Mouse (Mus musculus) midbrain, postnatal 0 days (tissue): ENCODE measurements around the gene Vcan. TPM values are rescaled to one million over a fixed set of nuclear protein-coding genes. Genes with fewer than 3 reads are reported as not detected.

Experiments
- ATAC-seq: fragments of 200-750 bp; cut with Nextera tagmentation; 2 replicates; pipeline ENCODE4 v1.8.0; 2017; ENCODE audit warnings: moderate number of reproducible peaks, mild to moderate bottlenecking, moderate TSS enrichment, moderate library complexity; ENCODE audit not compliant: low FRiP score
- DNase-seq: peaks from one replicate; pipeline ENCODE4 v3.0.0-alpha.2; 2015; ENCODE audit warnings: low spot score
- H3K27ac ChIP-seq: fragments of 300-500 bp; sonication (generic); 2 replicates; pipeline ENCODE4 v1.5.1; 2014; ENCODE audit warnings: low read depth, mild to moderate bottlenecking, low read length, mixed read lengths
- H3K27me3 ChIP-seq: fragments of 300-500 bp; sonication (generic); 2 replicates; pipeline ENCODE4 v1.6.1; 2014; ENCODE audit warnings: low read length, control low read depth, mixed read lengths; ENCODE audit not compliant: insufficient read depth
- H3K36me3 ChIP-seq: fragments of 300-500 bp; sonication (generic); 2 replicates; pipeline ENCODE4 v1.6.1; 2014; ENCODE audit warnings: low read length, control low read depth, mixed read lengths; ENCODE audit not compliant: insufficient read depth
- H3K4me1 ChIP-seq: fragments of 300-500 bp; sonication (generic); 2 replicates; pipeline ENCODE4 v1.6.1; 2014; ENCODE audit warnings: mild to moderate bottlenecking, control low read depth, antibody characterized with exemption, low read length, mixed read lengths; ENCODE audit not compliant: insufficient read depth
- H3K4me2 ChIP-seq: fragments of 300-500 bp; sonication (generic); 2 replicates; pipeline ENCODE4 v1.6.1; 2014; ENCODE audit warnings: low read depth, mild to moderate bottlenecking, low read length, mixed read lengths; ENCODE audit not compliant: poor library complexity, severe bottlenecking
- H3K4me3 ChIP-seq: fragments of 300-500 bp; sonication (generic); 2 replicates; pipeline ENCODE4 v1.5.1; 2014; ENCODE audit warnings: low read depth, mild to moderate bottlenecking, low read length, moderate library complexity
- H3K9ac ChIP-seq: fragments of 300-500 bp; sonication (generic); replicated peaks from 2 replicates; pipeline ENCODE4 v1.6.1; 2014; ENCODE audit warnings: mild to moderate bottlenecking, low read length, moderate library complexity, mixed read lengths; ENCODE audit not compliant: poor library complexity, severe bottlenecking
- H3K9me3 ChIP-seq: fragments of 300-500 bp; sonication (generic); 2 replicates; pipeline ENCODE4 v1.6.1; 2016; ENCODE audit warnings: low read length, control low read depth
- CTCF ChIP-seq: IDR thresholded peaks from 2 replicates; pipeline ENCODE4 v1.5.1; 2016; ENCODE audit warnings: antibody characterized with exemption, mild to moderate bottlenecking
- WGBS: fragments of 180-500 bp; shearing (Covaris S2); extraction: QIAGEN DNeasy Blood & Tissue Kit; methylation state at CpG from one replicate; pipeline ENCODE4 v1.1.7; 2014; 5-methylcytosine and 5-hydroxymethylcytosine counted together
- polyA plus RNA-seq: library from polyadenylated mRNA; unstranded; fragments of >200 nt; fragmentation: Nextera tagmentation; extraction: Ambion mirVana; gene quantifications from 2 replicates; pipeline ENCODE4 v1.2.1, GENCODE M21; 2015
- total RNA-seq: library from RNA; depleted of rRNA; stranded (reverse); fragments of >200 nt; gene quantifications from 2 replicates; pipeline ENCODE4 v1.2.3, GENCODE M21; 2014; rRNA removed

Vcan gene
- total and polyA plus RNA-seq, 2 experiments from 2014 or later, result 13.4 to 44.6 TPM

DNA sequence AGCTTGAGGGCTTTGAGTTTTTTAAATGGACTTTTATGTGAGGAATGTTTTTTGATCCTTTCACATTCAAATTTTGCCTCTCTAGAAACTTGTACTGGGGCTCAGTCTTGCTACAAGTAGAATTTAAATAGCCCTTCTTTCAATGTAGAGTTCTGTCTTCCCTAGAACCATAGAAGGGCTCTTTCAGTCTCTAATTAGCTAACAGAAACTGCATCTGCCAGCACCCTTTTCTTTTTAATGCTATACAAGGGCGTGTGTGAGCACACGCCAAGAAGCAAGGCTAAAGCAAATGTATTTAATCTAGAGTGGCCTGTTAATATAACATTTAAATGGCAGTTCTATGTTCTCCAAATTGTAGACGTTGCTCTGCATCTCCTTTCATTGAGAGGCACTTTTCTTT is 134.9 kb downstream of the Vcan start:
- no peaks in the 10 kb centered on the region for H3K4me1 ChIP-seq
- H3K27ac ChIP-seq, result no peak overlapping the region

More for the DNA sequence above, 134.9 kb downstream of the Vcan start:
- H3K9me3 ChIP-seq, result no peaks in the 10 kb centered on the region
- no peak for TF ChIP-seq CTCF
- DNase-seq, result peak; percentile 19
- ATAC-seq, result no peak
- no peak overlapping the region for H3K4me3 ChIP-seq
- 48% methylated on average over 3 of the region's 3 CpGs for WGBS
- no peaks in the 10 kb centered on the region for H3K27me3 ChIP-seq
- H3K36me3 ChIP-seq, result no peaks in the 10 kb centered on the region
- H3K4me2 ChIP-seq, result no peak overlapping the region
- no peak overlapping the region for H3K9ac ChIP-seq

Other genes starting within 250 kb of the Vcan start
- 1.2 and 2.3 TPM in 2 replicates for gene Hapln1, start 202.7 kb downstream of the Vcan start, total RNA-seq
- gene Hapln1, start 202.7 kb downstream of the Vcan start, polyA plus RNA-seq, result 1.1 and 1.6 TPM in 2 replicates